Mouse (Mus musculus) CH12.LX (cell line): Measurements from ENCODE around the gene Blnk. TPM values are rescaled to one million over a fixed set of nuclear protein-coding genes. Genes with fewer than 3 reads are reported as not detected.

ENCODE experiments used
- DNase-seq: peaks from one replicate; pipeline ENCODE4 v3.0.0-alpha.2; 2013; ENCODE audit errors: extremely low read depth
- H3K27ac ChIP-seq: 2 replicates; pipeline ENCODE4 v1.5.1; 2012; ENCODE audit warnings: low read depth, mild to moderate bottlenecking, control low read depth, moderate library complexity; ENCODE audit not compliant: insufficient read depth
- H3K27me3 ChIP-seq: replicated peaks from 2 replicates; pipeline ENCODE3; 2012; ENCODE audit warnings: inconsistent platforms
- H3K36me3 ChIP-seq, 2 experiments: replicated peaks in 1 of 2; 2 replicates each; pipeline versions ENCODE3 to v1.6.1; 2012; ENCODE audit warnings: inconsistent platforms in 1 of 2, low read length in 1 of 2, mild to moderate bottlenecking in 1 of 2, mixed read lengths in 1 of 2, moderate library complexity in 1 of 2; ENCODE audit not compliant: control insufficient read depth in 1 of 2, insufficient read depth in 1 of 2
- H3K4me1 ChIP-seq, 2 experiments: 2 replicates each; pipeline ENCODE4 v1.6.1; 2012; ENCODE audit warnings: inconsistent platforms in 1 of 2, moderate library complexity in 1 of 2; ENCODE audit not compliant: insufficient read depth in 2 of 2, control insufficient read depth in 1 of 2
- H3K4me2 ChIP-seq: 2 replicates; pipeline ENCODE4 v1.6.1; 2012; ENCODE audit warnings: low read depth, mild to moderate bottlenecking, control low read depth; ENCODE audit not compliant: poor library complexity, insufficient read depth, severe bottlenecking
- H3K4me3 ChIP-seq, 3 experiments: fragments of 150-350 bp in 1 of 3; sonication (generic) in 1 of 3; replicated peaks in 1 of 3; 2 replicates each; pipeline versions ENCODE3 to v1.5.1; 2011 to 2012; ENCODE audit warnings: low read depth in 2 of 3, low read length in 2 of 3, mild to moderate bottlenecking in 2 of 3, moderate library complexity in 2 of 3, control low read depth in 1 of 3, improper control_type of control experiment in 1 of 3, inconsistent platforms in 1 of 3, mixed read lengths in 1 of 3; ENCODE audit not compliant: poor library complexity in 1 of 3
- H3K79me2 ChIP-seq: replicated peaks from 2 replicates; pipeline ENCODE4 v1.6.1; 2012; ENCODE audit warnings: mild to moderate bottlenecking, moderate library complexity; ENCODE audit not compliant: control insufficient read depth, poor library complexity, insufficient read depth, severe bottlenecking; ENCODE audit errors: extremely low read depth
- H3K9ac ChIP-seq: 2 replicates; pipeline ENCODE4 v1.6.1; 2012; ENCODE audit warnings: low read depth, mild to moderate bottlenecking, control low read depth, moderate library complexity; ENCODE audit not compliant: insufficient read depth
- H3K9me3 ChIP-seq: replicated peaks from 2 replicates; pipeline ENCODE3; 2012; ENCODE audit warnings: low read length, inconsistent platforms, mixed read lengths
- CHD1 ChIP-seq: IDR thresholded peaks from 2 replicates; pipeline ENCODE4 v1.6.1; 2012; ENCODE audit warnings: low read depth, low read length, improper control_type of control experiment, inconsistent platforms
- CHD2 ChIP-seq: IDR thresholded peaks from 2 replicates; pipeline ENCODE4 v1.6.1; 2011; ENCODE audit warnings: low read length, improper control_type of control experiment
- CTCF ChIP-seq, 2 experiments: IDR thresholded peaks in 1 of 2; conservative IDR thresholded peaks in 1 of 2; 2 replicates each; pipeline ENCODE4 v1.5.1; 2011 to 2012; ENCODE audit warnings: low read depth in 2 of 2, low read length in 2 of 2, improper control_type of control experiment in 1 of 2, inconsistent platforms in 1 of 2, mild to moderate bottlenecking in 1 of 2, moderate library complexity in 1 of 2
- EP300 ChIP-seq: IDR thresholded peaks from 2 replicates; pipeline ENCODE4 v1.6.1; 2011; ENCODE audit warnings: low read length, improper control_type of control experiment
- ETS1 ChIP-seq: conservative IDR thresholded peaks from 2 replicates; pipeline ENCODE4 v1.6.1; 2012; ENCODE audit warnings: low read depth, mild to moderate bottlenecking, inconsistent platforms, low read length, improper control_type of control experiment, moderate library complexity
- JUN ChIP-seq: IDR thresholded peaks from 2 replicates; pipeline ENCODE4 v1.6.1; 2011; ENCODE audit warnings: low read depth, mild to moderate bottlenecking, low read length, improper control_type of control experiment, moderate library complexity; ENCODE audit not compliant: insufficient read depth
- KAT2A ChIP-seq: IDR thresholded peaks from 2 replicates; pipeline ENCODE4 v1.6.1; 2012; ENCODE audit warnings: low read length, improper control_type of control experiment, inconsistent platforms; ENCODE audit not compliant: insufficient replicate concordance
- MEF2A ChIP-seq: IDR thresholded peaks from 2 replicates; pipeline ENCODE4 v1.6.1; 2014; ENCODE audit warnings: low read depth, mild to moderate bottlenecking, inconsistent platforms, low read length, improper control_type of control experiment, borderline replicate concordance
- MYC ChIP-seq: IDR thresholded peaks from 2 replicates; pipeline ENCODE4 v1.6.1; 2011; ENCODE audit warnings: low read depth, mild to moderate bottlenecking, improper control_type of control experiment, low read length
- NELFE ChIP-seq: IDR thresholded peaks from 2 replicates; pipeline ENCODE4 v1.6.1; 2011; ENCODE audit warnings: low read depth, low read length, improper control_type of control experiment
- PAX5 ChIP-seq: IDR thresholded peaks from 2 replicates; pipeline ENCODE4 v1.6.1; 2012; ENCODE audit warnings: low read length, inconsistent platforms, mixed read lengths
- POLR2AphosphoS2 ChIP-seq: IDR thresholded peaks from 2 replicates; pipeline ENCODE4 v1.6.1; 2011; ENCODE audit warnings: low read depth, low read length, improper control_type of control experiment
- TCF12 ChIP-seq: IDR thresholded peaks from 2 replicates; pipeline ENCODE4 v1.6.1; 2014; ENCODE audit warnings: low read depth, mild to moderate bottlenecking, inconsistent platforms, low read length, improper control_type of control experiment
- ZMIZ1 ChIP-seq: IDR thresholded peaks from 2 replicates; pipeline ENCODE4 v1.6.1; 2012; ENCODE audit warnings: low read depth, mild to moderate bottlenecking, inconsistent platforms, low read length, improper control_type of control experiment
- ZNF384 ChIP-seq: IDR thresholded peaks from 2 replicates; pipeline ENCODE4 v1.6.1; 2012; ENCODE audit warnings: low read depth, low read length, improper control_type of control experiment, inconsistent platforms
- dilution Hi-C: fragments of 300-500 bp; cut with MboI; formaldehyde crosslinking; loops from 2 replicates; pipeline ENCODE4 v1.14.3; 2020; ENCODE audit warnings: low sequenced_read_pairs; ENCODE audit not compliant: extremely low pct_unique_long_range_greater_than_20kb, extremely low pct_ligation_motif_present
- in situ Hi-C: fragments of 300-500 bp; cut with MboI; formaldehyde crosslinking; loops from 3 replicates; pipeline ENCODE4 v1.14.3; 2019; ENCODE audit warnings: low sequenced_read_pairs, low pct_ligation_motif_present, low pct_unique_long_range_greater_than_20kb, mixed read lengths
- polyA plus RNA-seq: library from polyadenylated mRNA; unstranded; fragments of >175 nt; gene quantifications from 2 replicates; pipeline ENCODE4 v1.2.1, GENCODE M21; 2012; ENCODE audit warnings: low read depth; ENCODE audit not compliant: insufficient read length
- total RNA-seq, 2 experiments: library from RNA; depleted of rRNA; stranded (reverse); fragments of 300-350 nt in 1 of 2; fragments of >200 nt in 1 of 2; gene quantifications; 2 replicates each; pipeline ENCODE4 v1.2.3; 2012 to 2014

The Blnk gene
- total and polyA plus RNA-seq, 3 experiments, result 86.8 to 284 (median 101) TPM

DNA sequence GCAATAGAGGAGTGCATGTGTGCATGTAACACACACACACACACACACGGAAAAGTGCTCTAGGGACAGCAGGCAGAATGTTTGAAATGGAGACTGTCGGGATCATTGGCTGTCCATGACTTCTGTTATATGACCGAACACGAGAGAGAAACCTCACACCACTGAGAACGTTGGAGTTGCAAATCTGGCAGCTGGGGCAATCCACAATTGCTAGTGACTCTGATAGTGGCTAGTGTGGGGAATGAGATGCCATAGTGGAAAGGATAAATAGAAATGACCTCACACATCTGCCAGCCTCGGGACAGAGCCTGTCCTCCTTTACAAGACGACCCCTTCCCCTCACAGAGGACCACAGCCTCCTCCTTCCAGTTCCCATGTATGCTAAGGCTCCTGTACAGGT lies 23.6 kb downstream of the Blnk start:
- dilution Hi-C loops (no loop called here), in situ Hi-C loops (no loop called here)
- Histone ChIP-seq H3K36me3 (peaks cover 50 to 82% of the 10 kb centered on the region in 2 experiments), H3K9ac (no peak overlapping the region; the same call in 1 of the 2 replicates), H3K79me2 (peaks cover 66% of the 10 kb centered on the region), H3K27me3 (no peaks in the 10 kb centered on the region), H3K4me1 (peaks cover 43 to 90% of the 10 kb centered on the region in 2 experiments), H3K27ac (peak overlapping the region; percentile 93), H3K4me2 (peak overlapping the region; percentile 72), H3K4me3 (no peak overlapping the region), H3K9me3 (no peaks in the 10 kb centered on the region)
- no peak; the same call in 1 of the 2 replicates for TF ChIP-seq POLR2AphosphoS2
- TF ChIP-seq CHD1, result 0 out of 2 replicates have a peak, but pooled peaks have one; percentile 45
- TF ChIP-seq CTCF (conservative IDR thresholded peaks at IDR 0.05 in 1 of 2, IDR thresholded peaks at IDR 0.05 in 1 of 2; ENCODE audit: low read depth in 2 of 2, low read length in 2 of 2), result no peak
- no peak for TF ChIP-seq KAT2A
- TF ChIP-seq NELFE, result 0 out of 2 replicates have a peak, but pooled peaks have one; percentile 36
- TF ChIP-seq CHD2, result 0 out of 2 replicates have a peak, but pooled peaks have one; percentile 29
- TF ChIP-seq TCF12, result no peak
- no peak for TF ChIP-seq PAX5
- no peak for TF ChIP-seq MYC
- no peak for TF ChIP-seq JUN
- DNase-seq, result peak; percentile 56

- Histone ChIP-seq H3K36me3 (peaks cover 50 to 82% of the 10 kb centered on the region in 2 experiments), H3K4me2 (peak overlapping the region; percentile 51), H3K27me3 (no peaks in the 10 kb centered on the region), H3K9me3 (no peaks in the 10 kb centered on the region), H3K27ac (peak overlapping the region; percentile 93), H3K4me1 (peaks cover 44 to 91% of the 10 kb centered on the region in 2 experiments), H3K79me2 (peaks cover 63% of the 10 kb centered on the region), H3K4me3 (no peak overlapping the region), H3K9ac (no peak overlapping the region)
- in situ Hi-C loops, result no loop called here
- dilution Hi-C loops, result no loop called here
- DNase-seq, result peak; percentile 79
- TF ChIP-seq ZMIZ1 (no peak), MEF2A (no peak), TCF12 (0 out of 2 replicates have a peak, but pooled peaks have one; percentile 39), ETS1 (peak; percentile 15; the same call in 1 of the 2 replicates), POLR2AphosphoS2 (peak; percentile 10; the same call in 1 of the 2 replicates), ZNF384 (no peak), EP300 (peak; percentile 44; the same call in 1 of the 2 replicates)
These were observed 24.0 kb downstream of the Blnk start for GRCm38 (mm10) chr19:40970301-40970700.
